Mouse (Mus musculus) gastrocnemius, adult 18-20 months (tissue): Measurements from ENCODE around the gene Ndufb5. TPM values are rescaled to one million over a fixed set of nuclear protein-coding genes. Genes with fewer than 3 reads are reported as not detected.
A peak's percentile ranks its signal among the peaks of the same experiment; 100 is the strongest.
"Not testable (repeated sequence)": the region's sequence is repeated elsewhere in the genome, so short reads cannot be mapped to it uniquely, and the experiment has no call there.

Experiments
- DNase-seq: peaks from one replicate; pipeline ENCODE4 v3.0.0; 2021; ENCODE audit warnings: low spot score
- long read RNA-seq, 2 experiments: library from polyadenylated mRNA; stranded (forward); transcript quantifications; one replicate each; pipeline ENCODE4 v2.0.0; 2021
- total RNA-seq, 2 experiments: library from RNA; stranded (reverse); gene quantifications; 2 replicates each; pipeline ENCODE4 v1.2.3; 2021

Ndufb5 gene
- 100 to 1,000 TPM; 575 to 650 TPM for total RNA-seq
- long read RNA-seq, experiment 1, transcript Ndufb5-204 (6 exons, 1,079 nt) = major isoform, 428 of 434 reads
- long read RNA-seq, experiment 1, partial matches to known transcripts = 1 of 434 reads
- long read RNA-seq, experiment 1, other reads (novel, unspliced or antisense) = 3 of 434 reads
- long read RNA-seq, experiment 2, transcript Ndufb5-204 (6 exons, 1,079 nt) = major isoform, 309 of 316 reads
- long read RNA-seq, experiment 2, partial matches to known transcripts = 3 of 316 reads
- long read RNA-seq, experiment 2, other reads (novel, unspliced or antisense) = 2 of 316 reads

GRCm38 (mm10) chr3:32736244-32737171 lies at the start of gene Ndufb5:
TSS of gene Ndufb5 (plus strand) at chr3:32736990.
- DNase-seq = peak; percentile 98

- DNase-seq = no peak
Measured at GRCm38 (mm10) chr3:32687156-32687555, 49.6 kb upstream of the Ndufb5 start.

- no peak for DNase-seq
Measured at GRCm38 (mm10) chr3:32689567-32689999, 47.2 kb upstream of the Ndufb5 start.

GRCm38 (mm10) chr3:32690008-32690407 lies 46.8 kb upstream of the Ndufb5 start:
- DNase-seq = no peak

- no peak for DNase-seq
Measured at GRCm38 (mm10) chr3:32690901-32691300, 45.9 kb upstream of the Ndufb5 start.

- no peak for DNase-seq
Measured at GRCm38 (mm10) chr3:32691841-32692240, 44.9 kb upstream of the Ndufb5 start.

GRCm38 (mm10) chr3:32694211-32694610 lies 42.6 kb upstream of the Ndufb5 start:
- DNase-seq = no peak

- DNase-seq = no peak
Measured at GRCm38 (mm10) chr3:32694737-32695582, 41.8 kb upstream of the Ndufb5 start.

- no peak for DNase-seq
Measured at GRCm38 (mm10) chr3:32695583-32695980, 41.2 kb upstream of the Ndufb5 start.

- peak; percentile 87 for DNase-seq
Measured at GRCm38 (mm10) chr3:32698228-32698863, 38.4 kb upstream of the Ndufb5 start.

- not testable (repeated sequence) for DNase-seq
Measured at GRCm38 (mm10) chr3:32704021-32704420, 32.8 kb upstream of the Ndufb5 start.

GRCm38 (mm10) chr3:32704632-32705031 lies 32.2 kb upstream of the Ndufb5 start:
- DNase-seq = not testable (repeated sequence)

- not testable (repeated sequence) for DNase-seq
Measured at GRCm38 (mm10) chr3:32705647-32706348, 31.0 kb upstream of the Ndufb5 start, which contains the start of gene Actl6a. TSS of gene Actl6a (plus strand) at chr3:32706298.

- DNase-seq = no peak
Measured at GRCm38 (mm10) chr3:32708052-32708367, 28.8 kb upstream of the Ndufb5 start.

- peak; percentile 98 for DNase-seq
Measured at GRCm38 (mm10) chr3:32708368-32709231, 28.2 kb upstream of the Ndufb5 start.

- no peak for DNase-seq
Measured at GRCm38 (mm10) chr3:32709388-32709787, 27.4 kb upstream of the Ndufb5 start.

GRCm38 (mm10) chr3:32713711-32714110 lies 23.1 kb upstream of the Ndufb5 start:
- no peak for DNase-seq

- DNase-seq = not testable (repeated sequence)
Measured at GRCm38 (mm10) chr3:32717403-32717802, 19.4 kb upstream of the Ndufb5 start.

- no peak for DNase-seq
Measured at GRCm38 (mm10) chr3:32718271-32718670, 18.5 kb upstream of the Ndufb5 start.
